Mouse (Mus musculus): ENCODE measurements around the gene R3hcc1l.

R3hcc1l gene

GRCm38 (mm10) chr19:42518620-42519310 lies at the start of gene R3hcc1l:
Gene R3hcc1l (plus strand): TSS chr19:42518759.
- peak; percentile 99 for DNase-seq

GRCm38 (mm10) chr19:42471571-42471970 lies 47.0 kb upstream of the R3hcc1l start:
- no peak for DNase-seq

GRCm38 (mm10) chr19:42472831-42473230 lies 45.7 kb upstream of the R3hcc1l start:
- DNase-seq = no peak

GRCm38 (mm10) chr19:42477769-42478168 lies 40.8 kb upstream of the R3hcc1l start:
- no peak for DNase-seq

- no peak for DNase-seq
Measured at GRCm38 (mm10) chr19:42478303-42478702, 40.3 kb upstream of the R3hcc1l start.

GRCm38 (mm10) chr19:42485443-42485842 lies 33.1 kb upstream of the R3hcc1l start:
- no peak for DNase-seq

- DNase-seq = no peak
Measured at GRCm38 (mm10) chr19:42487261-42487660, 31.3 kb upstream of the R3hcc1l start.

- DNase-seq = no peak
Measured at GRCm38 (mm10) chr19:42493257-42493917, 25.2 kb upstream of the R3hcc1l start.

- no peak for DNase-seq
Measured at GRCm38 (mm10) chr19:42504156-42504555, 14.4 kb upstream of the R3hcc1l start.

GRCm38 (mm10) chr19:42509625-42510024 lies 8.9 kb upstream of the R3hcc1l start:
- no peak for DNase-seq

GRCm38 (mm10) chr19:42510276-42511171 lies 8.0 kb upstream of the R3hcc1l start:
- no peak for DNase-seq

GRCm38 (mm10) chr19:42515656-42516055 lies 2.9 kb upstream of the R3hcc1l start:
- no peak for DNase-seq

- no peak for DNase-seq
Measured at GRCm38 (mm10) chr19:42516121-42516520, 2.4 kb upstream of the R3hcc1l start.

GRCm38 (mm10) chr19:42517957-42518619 lies 471 bp upstream of the R3hcc1l start:
- DNase-seq = no peak

GRCm38 (mm10) chr19:42519760-42520159 lies 1.2 kb downstream of the R3hcc1l start:
- no peak for DNase-seq

- no peak for DNase-seq
Measured at GRCm38 (mm10) chr19:42524703-42525102, 6.1 kb downstream of the R3hcc1l start.

GRCm38 (mm10) chr19:42529992-42530437 lies 11.5 kb downstream of the R3hcc1l start:
- DNase-seq = no peak

GRCm38 (mm10) chr19:42534427-42534826 lies 15.9 kb downstream of the R3hcc1l start:
- no peak for DNase-seq

- no peak for DNase-seq
Measured at GRCm38 (mm10) chr19:42537600-42537999, 19.0 kb downstream of the R3hcc1l start.

- no peak for DNase-seq
Measured at GRCm38 (mm10) chr19:42538911-42539310, 20.4 kb downstream of the R3hcc1l start.

- no peak for DNase-seq
Measured at GRCm38 (mm10) chr19:42539414-42540189, 21.0 kb downstream of the R3hcc1l start.

- no peak for DNase-seq
Measured at GRCm38 (mm10) chr19:42540649-42541048, 22.1 kb downstream of the R3hcc1l start.

All from B cell, adult 2 months (primary cell).